Mouse (Mus musculus) heart, adult 2 months (tissue): ENCODE results near the gene Mlec.

Experiments used
- CTCF ChIP-seq: fragments of 200-600 bp; IDR thresholded peaks from 2 replicates; pipeline ENCODE4 v1.8.1; 2022; ENCODE audit warnings: antibody characterized with exemption, mild to moderate bottlenecking, moderate library complexity
- EP300 ChIP-seq: fragments of 200-500 bp; IDR thresholded peaks from 2 replicates; pipeline ENCODE4 v1.6.1; 2011; ENCODE audit warnings: low read depth, low read length, control low read depth; ENCODE audit not compliant: insufficient read depth
- POLR2A ChIP-seq: fragments of 200-500 bp; IDR thresholded peaks from 2 replicates; pipeline ENCODE4 v1.6.1; 2011; ENCODE audit warnings: mild to moderate bottlenecking, low read depth, low read length, control low read depth; ENCODE audit not compliant: insufficient read depth

- peak; percentile 99 for TF ChIP-seq CTCF
- TF ChIP-seq EP300, result peak; percentile 32; the same call in 1 of the 2 replicates
- peak; percentile 72; the same call in 1 of the 2 replicates for TF ChIP-seq POLR2A
Observed at GRCm38 (mm10) chr5:115187188-115188131, 29.5 kb upstream of the Mlec start.
